Mouse (Mus musculus): ENCODE data around the gene Cfap46. TPM values are rescaled to one million over a fixed set of nuclear protein-coding genes. Genes with fewer than 3 reads are reported as not detected.
A peak's percentile ranks its signal among the peaks of the same experiment; 100 is the strongest.

Cfap46 gene
- polyA plus RNA-seq, 1 experiment from 2014 or later: 2.8 TPM

DNA sequence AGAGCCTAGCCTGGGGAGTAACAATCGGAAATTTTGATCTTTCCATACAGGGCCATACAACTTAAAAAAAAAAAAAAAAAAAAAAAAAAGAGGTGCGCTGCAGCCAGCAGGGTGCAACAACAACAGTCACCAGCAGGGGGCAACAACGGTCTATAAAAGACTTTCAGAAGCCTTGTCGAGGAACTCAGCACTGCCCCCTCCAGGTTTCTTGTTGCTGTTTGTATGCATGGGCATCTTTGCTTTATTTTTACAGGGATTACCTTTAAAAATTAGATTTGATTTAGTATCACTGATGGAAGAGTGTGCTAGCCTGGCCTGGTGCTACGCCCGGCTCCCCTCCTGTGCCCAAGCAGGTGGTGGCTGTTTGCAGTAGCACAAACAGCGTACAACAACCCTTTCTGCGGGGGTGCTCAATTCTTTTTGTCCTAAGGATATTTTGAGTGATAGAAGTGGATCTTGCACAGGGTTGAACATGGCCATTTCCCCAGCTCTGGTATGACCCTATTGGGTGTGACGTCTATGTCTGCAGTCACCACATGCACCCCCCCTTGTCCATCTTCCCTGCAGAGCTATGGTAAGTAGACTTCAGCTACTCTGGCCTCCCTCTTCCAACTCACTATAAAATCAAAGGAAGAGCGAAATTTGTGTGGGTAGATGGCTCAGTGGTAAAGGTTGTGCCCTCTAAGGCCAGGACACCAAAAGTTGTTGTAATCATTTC, 35.4 kb downstream of the Cfap46 start:
- ATAC-seq (ENCODE audit: low FRiP score): 0 out of 2 replicates have a peak, but pooled peaks have one; percentile 49
- 43% methylated on average over 10 of the region's 10 CpGs for WGBS

DNA sequence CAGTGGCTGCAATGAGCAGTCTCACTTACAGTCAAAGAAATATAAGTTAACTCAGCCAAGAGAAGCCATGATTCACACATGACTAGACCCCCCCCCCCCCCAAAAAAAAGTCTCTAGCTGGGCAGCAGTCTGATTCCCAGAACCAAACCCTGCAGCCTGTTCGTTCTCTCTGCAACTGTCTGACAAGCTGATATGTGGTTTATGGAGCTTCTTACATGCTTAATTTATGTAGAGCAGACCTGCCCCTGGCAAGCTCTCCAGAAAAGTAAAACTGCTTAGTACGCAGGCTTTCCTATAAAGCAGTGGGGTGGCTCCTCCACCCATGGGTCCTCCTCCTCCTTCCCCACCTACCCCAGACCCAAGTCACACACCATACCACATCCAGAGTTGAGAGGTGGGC, 50.2 kb downstream of the Cfap46 start:
- Histone ChIP-seq H3K27me3 (peaks cover 15% of the 10 kb centered on the region; the same call in 1 of the 2 replicates), H3K36me3 (no peaks in the 10 kb centered on the region), H3K9ac (no peak overlapping the region), H3K4me2 (no peak overlapping the region), H3K27ac (no peak overlapping the region), H3K9me3 (no peaks in the 10 kb centered on the region), H3K4me3 (no peak overlapping the region), H3K4me1 (replicated peaks) (no peaks in the 10 kb centered on the region)
- ATAC-seq (ENCODE audit: low FRiP score): no peak
- 82% methylated on average over 2 of the region's 2 CpGs for WGBS

More for the DNA sequence above, 35.4 kb downstream of the Cfap46 start:
- H3K27me3 ChIP-seq: peaks cover 11% of the 10 kb centered on the region; the same call in 1 of the 2 replicates
- H3K4me1 ChIP-seq (replicated peaks): no peaks in the 10 kb centered on the region
- no peak overlapping the region for H3K9ac ChIP-seq
- no peak overlapping the region for H3K27ac ChIP-seq
- no peaks in the 10 kb centered on the region for H3K36me3 ChIP-seq
- H3K4me2 ChIP-seq: no peak overlapping the region
- H3K4me3 ChIP-seq: no peak overlapping the region
- no peaks in the 10 kb centered on the region for H3K9me3 ChIP-seq

DNA sequence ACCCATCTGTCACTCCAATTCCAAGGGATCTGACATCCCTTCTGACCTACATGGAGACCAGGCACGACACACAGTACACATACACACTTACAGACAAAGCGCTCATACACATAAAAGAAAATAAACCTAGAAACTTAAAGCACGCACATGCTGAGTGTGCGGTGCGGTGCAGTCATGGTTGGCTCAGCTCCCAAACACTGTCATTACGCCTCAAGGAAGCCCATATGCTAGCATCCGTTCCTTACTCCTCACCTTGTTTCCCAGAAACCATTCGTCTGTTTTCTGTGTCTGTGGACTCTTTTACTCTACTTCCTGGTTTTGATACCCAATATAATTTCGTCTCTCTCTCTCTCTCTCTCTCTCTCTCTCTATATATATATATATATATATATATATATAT, 58.5 kb downstream of the Cfap46 start:
- Histone ChIP-seq H3K4me3 (no peak overlapping the region), H3K36me3 (no peaks in the 10 kb centered on the region), H3K27ac (no peak overlapping the region), H3K9me3 (no peaks in the 10 kb centered on the region), H3K4me1 (replicated peaks) (no peaks in the 10 kb centered on the region), H3K27me3 (peaks cover 10% of the 10 kb centered on the region; the same call in 1 of the 2 replicates), H3K9ac (no peak overlapping the region), H3K4me2 (no peak overlapping the region)
- no peak for ATAC-seq (ENCODE audit: low FRiP score)
- WGBS: 86% methylated on average over 9 of the region's 9 CpGs

- ATAC-seq (ENCODE audit: low FRiP score): no peak
- H3K4me3 ChIP-seq: no peak overlapping the region
- no peaks in the 10 kb centered on the region for H3K4me1 ChIP-seq (replicated peaks)
- no peaks in the 10 kb centered on the region for H3K9me3 ChIP-seq
- H3K9ac ChIP-seq: no peak overlapping the region
- peaks cover 27% of the 10 kb centered on the region for H3K27me3 ChIP-seq
- H3K27ac ChIP-seq: no peak overlapping the region
- H3K4me2 ChIP-seq: no peak overlapping the region
- 87% methylated on average over 13 of the region's 13 CpGs for WGBS
- H3K36me3 ChIP-seq: no peaks in the 10 kb centered on the region
Measured at GRCm38 (mm10) chr7:139622568-139622967, 61.0 kb downstream of the Cfap46 start.

DNA sequence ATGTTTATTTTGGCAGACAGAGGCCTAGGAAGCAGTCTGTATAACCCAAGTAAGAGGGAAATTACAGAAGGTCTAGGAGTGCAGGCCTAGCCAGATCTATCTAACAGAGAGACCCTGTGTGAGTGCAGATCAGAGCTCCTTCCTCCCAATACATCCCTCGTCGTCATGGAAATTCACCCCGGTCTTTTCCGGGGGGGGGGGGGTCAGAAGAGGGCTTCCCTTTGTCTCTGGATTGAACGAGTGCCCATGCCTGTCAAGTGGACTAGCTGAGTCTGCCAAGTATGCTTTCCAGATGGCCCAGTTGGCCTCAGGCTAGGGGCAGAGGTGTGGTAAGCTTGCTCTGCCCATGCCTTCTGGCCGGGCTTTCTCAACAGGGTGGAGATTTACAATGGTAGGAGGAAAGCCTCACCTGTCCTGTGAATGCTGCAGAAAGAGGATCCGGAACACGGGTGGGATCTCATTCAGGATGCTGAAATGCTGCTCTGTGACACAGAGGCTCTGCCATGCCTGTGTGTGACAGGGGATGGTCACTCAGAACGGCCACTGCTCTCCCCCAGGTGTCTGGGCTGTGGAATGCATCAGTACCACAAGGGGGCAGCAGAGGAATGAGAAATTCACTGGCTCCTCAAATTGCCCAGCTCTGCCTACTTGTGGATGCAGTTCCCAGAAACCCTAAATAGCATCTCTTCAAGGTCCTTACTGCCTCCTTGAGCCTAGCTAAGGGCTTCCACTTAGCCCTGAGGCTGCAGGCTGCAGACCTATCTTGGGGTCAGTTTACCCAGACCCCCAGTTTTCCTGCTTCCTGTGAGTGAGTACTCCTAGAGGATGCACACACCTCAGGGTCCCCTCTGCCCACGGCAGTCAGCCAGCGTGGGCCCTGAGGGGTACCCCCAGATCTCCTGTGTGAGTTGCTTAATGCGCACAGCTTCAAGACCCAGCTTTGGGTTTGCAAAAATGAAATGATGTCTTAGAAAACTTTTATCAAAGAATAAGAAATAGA, 67.5 kb downstream of the Cfap46 start:
- H3K4me2 ChIP-seq: no peak overlapping the region
- no peaks in the 10 kb centered on the region for H3K36me3 ChIP-seq
- no peaks in the 10 kb centered on the region for H3K9me3 ChIP-seq
- no peak overlapping the region for H3K27ac ChIP-seq
- peaks cover 61% of the 10 kb centered on the region for H3K27me3 ChIP-seq
- WGBS: 45% methylated on average over 12 of the region's 12 CpGs
- peak; percentile 81 for ATAC-seq (ENCODE audit: low FRiP score)
- H3K4me3 ChIP-seq: no peak overlapping the region
- H3K4me1 ChIP-seq (replicated peaks): peaks cover 13% of the 10 kb centered on the region
- peak overlapping the region; percentile 6; the same call in 1 of the 2 replicates for H3K9ac ChIP-seq

DNA sequence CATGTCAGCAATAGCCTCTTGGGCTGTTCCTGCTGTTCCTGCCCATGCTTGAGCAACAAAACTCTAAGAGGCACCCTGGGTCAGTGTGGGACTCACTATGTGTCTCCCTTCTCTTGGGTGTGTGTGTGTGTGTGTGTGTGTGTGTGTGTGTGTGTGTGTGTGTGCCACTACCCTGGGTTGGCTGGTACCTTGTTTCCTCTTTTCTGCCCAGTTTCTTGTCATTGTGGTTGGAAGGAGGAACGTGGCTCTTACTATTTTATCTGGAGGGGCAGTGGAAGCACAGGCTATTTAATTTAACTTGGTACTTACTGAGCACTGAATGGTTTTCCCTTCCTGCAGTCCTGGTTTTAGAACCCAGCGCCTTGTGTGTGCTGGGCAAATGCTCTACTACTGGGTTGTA, 73.3 kb downstream of the Cfap46 start:
- peaks cover 62% of the 10 kb centered on the region for H3K27me3 ChIP-seq
- H3K4me2 ChIP-seq: no peak overlapping the region
- no peak overlapping the region for H3K4me3 ChIP-seq
- WGBS: 94% methylated on average over 2 of the region's 2 CpGs
- no peak overlapping the region for H3K9ac ChIP-seq
- H3K36me3 ChIP-seq: no peaks in the 10 kb centered on the region
- ATAC-seq (ENCODE audit: low FRiP score): no peak
- no peak overlapping the region for H3K27ac ChIP-seq
- no peaks in the 10 kb centered on the region for H3K9me3 ChIP-seq
- H3K4me1 ChIP-seq (replicated peaks): 0 out of 2 replicates have a peak, but pooled peaks cover 2% of the 10 kb centered on the region

GRCm38 (mm10) chr7:139595862-139596261, 87.8 kb downstream of the Cfap46 start:
- H3K27me3 ChIP-seq: peaks cover 72% of the 10 kb centered on the region
- H3K27ac ChIP-seq: no peak overlapping the region

DNA sequence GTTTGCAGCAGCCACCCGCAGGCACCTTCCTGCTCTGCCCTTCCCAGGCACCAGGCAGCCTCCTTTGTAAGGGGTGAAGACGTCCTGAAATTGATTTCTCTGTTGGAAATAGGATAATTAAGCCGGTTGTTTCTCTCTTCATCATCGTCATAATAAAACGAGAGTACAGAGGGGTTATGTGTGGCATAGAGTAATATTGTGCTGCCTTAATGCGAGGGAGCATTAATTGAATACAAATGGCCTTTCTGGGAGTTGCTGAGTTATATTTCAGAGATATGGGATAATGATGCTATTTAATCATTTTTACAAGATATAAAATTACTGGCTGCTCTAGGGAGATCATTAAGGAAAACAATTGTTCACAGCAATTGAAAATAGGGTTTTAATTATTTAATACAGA, 88.3 kb downstream of the Cfap46 start:
- Histone ChIP-seq H3K4me3 (no peak overlapping the region), H3K4me2 (no peak overlapping the region), H3K27ac (peak overlapping the region; percentile 30; the same call in 1 of the 2 replicates), H3K9ac (no peak overlapping the region), H3K27me3 (peaks cover 72% of the 10 kb centered on the region), H3K4me1 (replicated peaks) (peaks cover 13% of the 10 kb centered on the region), H3K36me3 (no peaks in the 10 kb centered on the region), H3K9me3 (no peaks in the 10 kb centered on the region)
- ATAC-seq (ENCODE audit: low FRiP score): peak; percentile 63; the same call in 1 of the 2 replicates
- WGBS: 50% methylated on average over 6 of the region's 6 CpGs

More at GRCm38 (mm10) chr7:139595862-139596261, 87.8 kb downstream of the Cfap46 start:
- 62% methylated on average over 6 of the region's 6 CpGs for WGBS
- Histone ChIP-seq H3K36me3 (no peaks in the 10 kb centered on the region), H3K4me3 (no peak overlapping the region), H3K9me3 (no peaks in the 10 kb centered on the region), H3K9ac (no peak overlapping the region), H3K4me1 (replicated peaks) (peaks cover 13% of the 10 kb centered on the region), H3K4me2 (no peak overlapping the region)
- no peak for ATAC-seq (ENCODE audit: low FRiP score)

DNA sequence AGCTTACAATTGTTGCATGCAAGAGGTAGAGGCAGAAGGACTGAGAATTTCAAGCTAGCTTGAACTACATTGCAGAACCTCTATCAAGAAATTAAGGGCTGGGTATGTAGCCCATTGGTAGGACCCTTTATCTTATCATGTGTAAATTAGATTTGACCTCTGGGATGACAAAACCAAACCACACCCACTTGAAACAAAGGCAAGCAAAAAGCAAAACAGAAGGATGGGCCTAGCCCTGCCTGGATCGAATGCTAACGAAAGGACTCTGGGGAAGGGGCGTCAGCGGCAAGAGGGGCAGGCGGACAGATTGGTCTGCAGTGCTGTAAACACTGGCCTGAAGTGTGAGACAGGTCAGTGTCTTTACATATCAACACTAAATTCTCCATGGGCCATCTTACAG, 92.3 kb downstream of the Cfap46 start:
- Histone ChIP-seq H3K4me3 (no peak overlapping the region), H3K27me3 (peaks cover 87% of the 10 kb centered on the region), H3K4me2 (no peak overlapping the region), H3K4me1 (replicated peaks) (peaks cover 25% of the 10 kb centered on the region), H3K9ac (no peak overlapping the region), H3K27ac (no peak overlapping the region), H3K36me3 (no peaks in the 10 kb centered on the region), H3K9me3 (no peaks in the 10 kb centered on the region)
- 89% methylated on average over 5 of the region's 5 CpGs for WGBS
- no peak for ATAC-seq (ENCODE audit: low FRiP score)

GRCm38 (mm10) chr7:139590302-139590701, 93.3 kb downstream of the Cfap46 start:
- peaks cover 97% of the 10 kb centered on the region for H3K27me3 ChIP-seq
- H3K36me3 ChIP-seq: no peaks in the 10 kb centered on the region
- H3K4me3 ChIP-seq: no peak overlapping the region
- 39% methylated on average over 3 of the region's 3 CpGs for WGBS
- no peaks in the 10 kb centered on the region for H3K9me3 ChIP-seq
- ATAC-seq (ENCODE audit: low FRiP score): no peak
- no peak overlapping the region for H3K27ac ChIP-seq
- peaks cover 21% of the 10 kb centered on the region for H3K4me1 ChIP-seq (replicated peaks)
- no peak overlapping the region for H3K9ac ChIP-seq
- no peak overlapping the region for H3K4me2 ChIP-seq

GRCm38 (mm10) chr7:139587919-139588318, 95.7 kb downstream of the Cfap46 start:
- no peak overlapping the region for H3K27ac ChIP-seq
- 19% methylated on average over 7 of the region's 7 CpGs for WGBS
- no peak for ATAC-seq (ENCODE audit: low FRiP score)
- no peak overlapping the region for H3K4me2 ChIP-seq
- no peak overlapping the region for H3K9ac ChIP-seq
- H3K9me3 ChIP-seq: no peaks in the 10 kb centered on the region
- peaks cover 100% of the 10 kb centered on the region for H3K27me3 ChIP-seq
- H3K36me3 ChIP-seq: no peaks in the 10 kb centered on the region
- H3K4me3 ChIP-seq: no peak overlapping the region
- H3K4me1 ChIP-seq (replicated peaks): peaks cover 26% of the 10 kb centered on the region

GRCm38 (mm10) chr7:139585183-139585821, 98.3 kb downstream of the Cfap46 start:
- Histone ChIP-seq H3K4me3 (no peak overlapping the region), H3K27me3 (peaks cover 100% of the 10 kb centered on the region), H3K9me3 (no peaks in the 10 kb centered on the region), H3K4me1 (replicated peaks) (peaks cover 48% of the 10 kb centered on the region), H3K9ac (0 out of 2 replicates have a peak overlapping the region, but pooled peaks have one; percentile 13), H3K4me2 (peak overlapping the region; percentile 17; the same call in 1 of the 2 replicates), H3K36me3 (no peaks in the 10 kb centered on the region), H3K27ac (no peak overlapping the region)
- no peak for ATAC-seq (ENCODE audit: low FRiP score)
- WGBS: 2% methylated on average over 29 of the region's 29 CpGs
